Mouse (Mus musculus): ENCODE measurements around the gene Glmp. TPM values are rescaled to one million over a fixed set of nuclear protein-coding genes. Genes with fewer than 3 reads are reported as not detected.
"Not testable (repeated sequence)": the region's sequence is repeated elsewhere in the genome, so short reads cannot be mapped to it uniquely, and the experiment has no call there.

Glmp gene
- polyA plus RNA-seq, 1 experiment from 2014 or later, result 87.2 TPM

GRCm38 (mm10) chr3:88363700-88364099 is 38.9 kb downstream of the Glmp start:
- Histone ChIP-seq H3K36me3 (ENCODE audit: control insufficient read depth, insufficient read depth, low read length) (peaks cover 17% of the 10 kb centered on the region), H3K4me3 (ENCODE audit: low read depth, low read length) (no peak overlapping the region), H3K27me3 (ENCODE audit: control insufficient read depth, insufficient read depth, low read length) (peaks cover 14% of the 10 kb centered on the region), H3K9ac (ENCODE audit: low read length) (no peak overlapping the region), H3K27ac (ENCODE audit: low read depth, low read length) (no peak overlapping the region), H3K4me2 (ENCODE audit: low read depth, low read length, severe bottlenecking) (no peak overlapping the region), H3K9me3 (ENCODE audit: control insufficient read depth, low read length) (no peaks in the 10 kb centered on the region), H3K4me1 (replicated peaks; ENCODE audit: control insufficient read depth, insufficient read depth, low read length) (no peaks in the 10 kb centered on the region; the same call in 1 of the 2 replicates)
- no peak for ATAC-seq (replicated peaks; ENCODE audit: low FRiP score)
- peak; percentile 54 for DNase-seq (ENCODE audit: low spot score)
- 66% methylated on average over 4 of the region's 4 CpGs for WGBS

- Histone ChIP-seq H3K27me3 (ENCODE audit: control insufficient read depth, insufficient read depth, low read length) (peaks cover 14% of the 10 kb centered on the region), H3K9me3 (ENCODE audit: control insufficient read depth, low read length) (no peaks in the 10 kb centered on the region), H3K36me3 (ENCODE audit: control insufficient read depth, insufficient read depth, low read length) (peaks cover 12% of the 10 kb centered on the region), H3K4me1 (replicated peaks; ENCODE audit: control insufficient read depth, insufficient read depth, low read length) (no peaks in the 10 kb centered on the region; the same call in 1 of the 2 replicates), H3K4me2 (ENCODE audit: low read depth, low read length, severe bottlenecking) (0 out of 2 replicates have a peak within 1 kb of the TSS, but pooled peaks have one; percentile 24), H3K4me3 (ENCODE audit: low read depth, low read length) (no peak within 1 kb of the TSS), H3K27ac (ENCODE audit: low read depth, low read length) (no peak within 1 kb of the TSS), H3K9ac (ENCODE audit: low read length) (no peak within 1 kb of the TSS)
- no peak; the same call in 1 of the 2 replicates for ATAC-seq (replicated peaks; ENCODE audit: low FRiP score)
- peak; percentile 73 for DNase-seq (ENCODE audit: low spot score)
- 3% methylated on average over 16 of the region's 16 CpGs for WGBS
Measured at GRCm38 (mm10) chr3:88364337-88364736, 39.5 kb downstream of the Glmp start, which contains the start of gene Paqr6. Gene Paqr6, plus strand, starts transcription at chr3:88364584.

- H3K4me1 ChIP-seq (replicated peaks; ENCODE audit: control insufficient read depth, insufficient read depth, low read length), result no peaks in the 10 kb centered on the region; the same call in 1 of the 2 replicates
- H3K27me3 ChIP-seq (ENCODE audit: control insufficient read depth, insufficient read depth, low read length), result peaks cover 14% of the 10 kb centered on the region
- WGBS, result 33% methylated on average over 34 of the region's 34 CpGs
- no peak overlapping the region for H3K4me2 ChIP-seq (ENCODE audit: low read depth, low read length, severe bottlenecking)
- peaks cover 2% of the 10 kb centered on the region; the same call in 1 of the 2 replicates for H3K36me3 ChIP-seq (ENCODE audit: control insufficient read depth, insufficient read depth, low read length)
- DNase-seq (ENCODE audit: low spot score) (no peak), ATAC-seq (replicated peaks; ENCODE audit: low FRiP score) (no peak)
- no peak overlapping the region for H3K9ac ChIP-seq (ENCODE audit: low read length)
- no peak overlapping the region for H3K4me3 ChIP-seq (ENCODE audit: low read depth, low read length)
- H3K27ac ChIP-seq (ENCODE audit: low read depth, low read length), result no peak overlapping the region
- peaks cover 5% of the 10 kb centered on the region; the same call in 1 of the 2 replicates for H3K9me3 ChIP-seq (ENCODE audit: control insufficient read depth, low read length)
Measured at GRCm38 (mm10) chr3:88365705-88366361, 41.0 kb downstream of the Glmp start.

- H3K27ac ChIP-seq (ENCODE audit: low read depth, low read length); H3K36me3 ChIP-seq (ENCODE audit: control insufficient read depth, insufficient read depth, low read length); H3K4me1 ChIP-seq (replicated peaks; ENCODE audit: control insufficient read depth, insufficient read depth, low read length); H3K9ac ChIP-seq (ENCODE audit: low read length); H3K9me3 ChIP-seq (ENCODE audit: control insufficient read depth, low read length): not testable (repeated sequence)
- ATAC-seq (replicated peaks; ENCODE audit: low FRiP score) (peak; percentile 83), DNase-seq (ENCODE audit: low spot score) (peak; percentile 66)
- Histone ChIP-seq H3K4me3 (ENCODE audit: low read depth, low read length) (peak overlapping the region; percentile 12; the same call in 1 of the 2 replicates), H3K4me2 (ENCODE audit: low read depth, low read length, severe bottlenecking) (peak overlapping the region; percentile 32), H3K27me3 (ENCODE audit: control insufficient read depth, insufficient read depth, low read length) (peaks cover 14% of the 10 kb centered on the region)
- WGBS, result 2% methylated on average over 18 of the region's 22 CpGs
Measured at GRCm38 (mm10) chr3:88366830-88367428, 42.1 kb downstream of the Glmp start.

DNA sequence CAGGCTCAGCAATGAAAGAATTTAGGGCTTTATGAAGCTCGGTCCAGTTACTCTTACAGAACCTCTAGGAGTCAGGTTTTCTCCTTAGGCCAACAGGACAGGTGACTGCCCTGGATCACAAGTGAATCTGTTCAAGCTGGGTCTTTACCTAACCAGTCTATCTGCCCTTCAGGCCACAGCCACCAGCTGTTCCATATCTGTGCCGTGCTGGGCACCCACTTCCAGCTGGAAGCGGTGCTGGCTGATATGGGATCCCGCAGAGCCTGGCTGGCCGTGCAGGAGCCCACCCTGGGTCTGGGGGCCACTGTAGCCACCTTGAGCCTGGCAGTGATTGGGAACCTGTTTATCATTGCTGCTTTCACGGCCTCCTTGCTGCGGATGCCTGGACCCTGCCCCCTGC is 42.7 kb downstream of the Glmp start:
- not testable (repeated sequence) for H3K4me1 ChIP-seq (replicated peaks; ENCODE audit: control insufficient read depth, insufficient read depth, low read length); H3K4me3 ChIP-seq (ENCODE audit: low read depth, low read length); ATAC-seq (replicated peaks; ENCODE audit: low FRiP score); H3K4me2 ChIP-seq (ENCODE audit: low read depth, low read length, severe bottlenecking); H3K36me3 ChIP-seq (ENCODE audit: control insufficient read depth, insufficient read depth, low read length); H3K9me3 ChIP-seq (ENCODE audit: control insufficient read depth, low read length); DNase-seq (ENCODE audit: low spot score); H3K27ac ChIP-seq (ENCODE audit: low read depth, low read length); H3K9ac ChIP-seq (ENCODE audit: low read length)
- WGBS, result 35% methylated on average over 3 of the region's 7 CpGs
- peaks cover 14% of the 10 kb centered on the region for H3K27me3 ChIP-seq (ENCODE audit: control insufficient read depth, insufficient read depth, low read length)

DNA sequence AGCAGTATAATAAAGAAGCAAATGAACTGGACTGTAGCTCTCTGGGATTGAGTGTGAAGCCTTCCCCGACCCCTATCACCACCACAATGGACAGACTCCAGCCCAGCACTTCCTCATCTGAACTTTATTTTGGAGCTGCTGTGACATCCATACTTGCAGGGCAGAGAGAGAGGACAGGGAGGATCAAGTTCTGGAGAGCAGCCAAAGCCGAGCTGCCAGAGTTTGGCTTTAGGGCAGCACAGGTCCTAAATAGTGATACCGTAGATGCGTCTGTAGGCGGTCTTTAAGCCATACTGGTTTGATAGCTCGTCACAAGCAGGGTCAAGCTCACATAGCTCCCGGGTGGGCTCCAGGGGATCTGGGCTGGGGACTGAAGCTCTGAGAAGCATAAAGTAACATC is 43.7 kb downstream of the Glmp start:
- ATAC-seq (replicated peaks; ENCODE audit: low FRiP score), result not testable (repeated sequence)

GRCm38 (mm10) chr3:88372643-88373042 is 47.8 kb downstream of the Glmp start, which contains the start of gene Bglap3:
Gene Bglap3, minus strand, starts transcription at chr3:88372743.
- H3K27me3 ChIP-seq (ENCODE audit: control insufficient read depth, insufficient read depth, low read length); H3K9ac ChIP-seq (ENCODE audit: low read length); H3K27ac ChIP-seq (ENCODE audit: low read depth, low read length); H3K9me3 ChIP-seq (ENCODE audit: control insufficient read depth, low read length); ATAC-seq (replicated peaks; ENCODE audit: low FRiP score); DNase-seq (ENCODE audit: low spot score); H3K36me3 ChIP-seq (ENCODE audit: control insufficient read depth, insufficient read depth, low read length); H3K4me1 ChIP-seq (replicated peaks; ENCODE audit: control insufficient read depth, insufficient read depth, low read length); H3K4me2 ChIP-seq (ENCODE audit: low read depth, low read length, severe bottlenecking); H3K4me3 ChIP-seq (ENCODE audit: low read depth, low read length): not testable (repeated sequence)
- 93% methylated on average over 9 of the region's 9 CpGs for WGBS

More for the DNA sequence above, 43.7 kb downstream of the Glmp start:
- not testable (repeated sequence) for DNase-seq (ENCODE audit: low spot score); H3K36me3 ChIP-seq (ENCODE audit: control insufficient read depth, insufficient read depth, low read length); H3K4me3 ChIP-seq (ENCODE audit: low read depth, low read length); H3K27ac ChIP-seq (ENCODE audit: low read depth, low read length); H3K9ac ChIP-seq (ENCODE audit: low read length); H3K4me2 ChIP-seq (ENCODE audit: low read depth, low read length, severe bottlenecking); H3K9me3 ChIP-seq (ENCODE audit: control insufficient read depth, low read length); H3K4me1 ChIP-seq (replicated peaks; ENCODE audit: control insufficient read depth, insufficient read depth, low read length)
- 91% methylated on average over 7 of the region's 7 CpGs for WGBS
- peaks cover 14% of the 10 kb centered on the region for H3K27me3 ChIP-seq (ENCODE audit: control insufficient read depth, insufficient read depth, low read length)

DNA sequence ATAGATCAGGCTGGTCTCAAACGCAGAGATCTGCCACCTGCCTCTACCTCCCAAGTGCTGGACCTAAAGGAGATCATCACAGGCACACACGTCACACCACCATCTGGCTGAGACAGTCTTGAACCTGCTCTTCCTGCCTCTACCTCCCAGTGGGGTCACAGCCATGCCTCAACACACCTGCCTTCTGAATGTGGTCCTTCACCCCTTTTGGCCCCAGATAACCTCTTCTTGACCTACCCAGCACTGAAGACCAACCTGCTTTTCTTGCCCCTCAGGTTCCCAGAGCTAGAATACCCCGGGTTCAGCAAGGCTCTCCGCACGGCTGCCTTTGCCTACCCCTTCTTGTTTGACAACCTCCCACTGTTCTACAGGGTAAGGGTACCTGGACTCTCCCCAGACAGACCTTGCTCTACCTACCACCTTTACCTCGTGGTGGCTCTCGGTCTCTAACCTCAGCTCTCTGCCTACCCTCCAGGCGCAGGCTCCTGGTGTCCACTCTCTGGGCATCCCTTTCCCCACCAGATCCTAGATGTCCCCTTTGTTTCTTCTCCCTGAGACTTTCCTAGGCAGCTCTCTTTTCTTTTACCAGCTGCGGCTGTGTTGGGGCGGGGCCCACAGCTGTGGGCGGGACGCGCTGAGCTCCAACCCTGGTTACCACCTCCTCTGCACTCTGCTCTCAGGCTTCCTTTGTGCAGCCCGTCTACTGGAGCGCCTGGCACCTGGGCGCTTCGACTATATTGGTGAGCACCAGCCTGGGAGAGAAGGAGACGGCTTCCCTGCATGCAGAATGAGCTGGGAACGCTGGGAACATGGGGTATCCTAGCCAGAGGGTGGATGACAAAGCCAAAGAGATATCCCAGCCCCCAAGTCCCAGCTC is 51.2 kb downstream of the Glmp start:
- H3K4me2 ChIP-seq (ENCODE audit: low read depth, low read length, severe bottlenecking), result peak overlapping the region; percentile 24; the same call in 1 of the 2 replicates
- not testable (repeated sequence) for H3K9ac ChIP-seq (ENCODE audit: low read length); H3K27me3 ChIP-seq (ENCODE audit: control insufficient read depth, insufficient read depth, low read length); H3K4me3 ChIP-seq (ENCODE audit: low read depth, low read length); H3K4me1 ChIP-seq (replicated peaks; ENCODE audit: control insufficient read depth, insufficient read depth, low read length); H3K9me3 ChIP-seq (ENCODE audit: control insufficient read depth, low read length); H3K36me3 ChIP-seq (ENCODE audit: control insufficient read depth, insufficient read depth, low read length)
- H3K27ac ChIP-seq (ENCODE audit: low read depth, low read length), result peak overlapping the region; percentile 41; the same call in 1 of the 2 replicates
- WGBS, result 10% methylated on average over 18 of the region's 19 CpGs
- ATAC-seq (replicated peaks; ENCODE audit: low FRiP score) (peak; percentile 91), DNase-seq (ENCODE audit: low spot score) (peak; percentile 80)
